In genomic region chr19:36006277-36006676, GRCm38 (mm10) we compare ENCODE assay signal across 12 mouse cellular contexts. TPM values are rescaled to one million over a fixed set of nuclear protein-coding genes. Genes with fewer than 3 reads are reported as not detected.
A peak's percentile ranks its signal among the peaks of the same experiment; 100 is the strongest.
DNase-seq lines count a peak whose midpoint lies in the region; TF ChIP-seq lines count a peak whose summit lies in the region.
"Had no signal": no experiment of that assay in that cellular context is flagged by ENCODE, and none has a peak within 500 bp of the region (broad histone marks: within the 10 kb centered on the region; RNA-seq: fewer than 3 reads in every experiment).

No protein-coding gene starts in this region.

- 2% methylated on average over 6 of the region's 6 CpGs for WGBS in spleen, adult 2 months

- no peak overlapping the region for H3K4me3 ChIP-seq in spleen, adult 2 months (ENCODE audit: extremely low read depth, insufficient read depth, insufficient read length)

- no peak for TF ChIP-seq POLR2A in spleen, adult 2 months (IDR thresholded peaks at IDR 0.05; ENCODE audit: low read depth, low read length)

- no peaks in the 10 kb centered on the region for H3K36me3 ChIP-seq in spleen, adult 2 months (ENCODE audit: control insufficient read depth, insufficient read depth, low read length)

- DNase-seq in adrenal gland, adult (ENCODE audit: inconsistent age in 2 of 2, low spot score in 1 of 2): peak; percentile 9 to 28
- DNase-seq in adrenal gland, adult 18-20 months (ENCODE audit: low spot score in 2 of 2): no peak
- peak; percentile 8 for DNase-seq in layer of hippocampus, adult 9-11 months
- DNase-seq in layer of hippocampus, postnatal 36 days: no peak
- DNase-seq in lung, postnatal 14 days: peak; percentile 22
- peak; percentile 40 to 63 for DNase-seq in spleen, adult 2 months (ENCODE audit: low read depth in 1 of 2, low spot score in 2 of 2)
- DNase-seq in right cerebral cortex, adult 18-20 months: no peak
- DNase-seq in left cerebral cortex, adult 9 months (ENCODE audit: low spot score in 2 of 2): no peak
- DNase-seq: left cerebral cortex, postnatal 4 days; midbrain, embryonic 14.5 days had no signal

- no peaks in the 10 kb centered on the region for H3K27me3 ChIP-seq in spleen, adult 2 months (ENCODE audit: control insufficient read depth, insufficient read depth, low read length)

- no peak for TF ChIP-seq CTCF in spleen, adult 2 months (IDR thresholded peaks at IDR 0.05; ENCODE audit: extremely low read depth, insufficient read depth, insufficient read length, insufficient replicate concordance)

- H3K27ac ChIP-seq in spleen, adult 2 months (ENCODE audit: insufficient read depth, low read length): no peak overlapping the region
- H3K27ac ChIP-seq: kidney, postnatal 0 days had no signal

- H3K4me1 ChIP-seq in spleen, adult 2 months (ENCODE audit: control insufficient read depth, insufficient read depth, insufficient read length): peaks cover 2% of the 10 kb centered on the region; the same call in 1 of the 2 replicates

RNA-seq across cellular contexts. Expression of gene Htr7, which starts 51.0 kb away (rescaled TPM):
- not detected for total RNA-seq in adrenal gland, adult 18-20 months (2021)
- total RNA-seq in layer of hippocampus, postnatal 36 days (2021): 1 to 10 TPM; 8.3 to 8.5 TPM
- 0.75 and 0.79 TPM in 2 replicates for polyA plus RNA-seq in spleen, adult 2 months (2012; rRNA removed)
- polyA plus RNA-seq: heart, postnatal 0 days had no signal

Comparison
In these comparisons a context has a peak if more than half of its experiments do, and no peak if none do; other contexts are left out.
1. DNase-seq: peak in adrenal gland, adult (2 of 2), layer of hippocampus, adult 9-11 months (single experiment), lung, postnatal 14 days (single experiment) and spleen, adult 2 months (2 of 2); none in adrenal gland, adult 18-20 months (0 of 2), layer of hippocampus, postnatal 36 days (0 of 2), right cerebral cortex, adult 18-20 months (single experiment) and left cerebral cortex, adult 9 months (0 of 2).
2. RNA of gene Htr7, which starts 51.0 kb away (total RNA-seq): 8.3 to 8.5 TPM in layer of hippocampus, postnatal 36 days; not detected in adrenal gland, adult 18-20 months; every median in the first group is over 4 times any median in the second.